33 mouse cellular contexts compared by ENCODE assay signal in the genomic region with DNA sequence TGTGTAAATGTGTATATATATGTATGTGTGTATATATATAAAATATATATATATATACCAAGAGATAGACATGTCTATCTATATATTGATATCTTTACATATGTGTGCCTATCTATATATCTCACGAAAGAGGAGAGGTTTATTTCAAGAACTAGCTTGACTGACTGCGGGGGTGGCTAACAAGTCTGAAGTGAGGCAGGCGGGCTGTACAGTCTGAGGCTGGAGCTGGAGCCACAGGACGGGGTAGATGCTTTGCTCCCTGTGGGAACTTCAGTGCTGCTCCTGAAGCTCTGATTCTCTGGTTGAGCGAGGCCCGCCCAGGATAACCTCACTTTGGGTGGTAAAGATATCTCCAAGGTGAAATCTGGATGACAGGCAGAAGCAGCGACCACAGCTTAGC.
"Had no signal": no experiment of that assay in that cellular context is flagged by ENCODE, and none has a peak within 500 bp of the region (broad histone marks: within the 10 kb centered on the region; RNA-seq: fewer than 3 reads in every experiment).

No protein-coding gene starts in this region.

- H3K27me3 ChIP-seq: heart, embryonic 12.5 days; heart, embryonic 13.5 days; heart, embryonic 15.5 days; intestine, embryonic 15.5 days; kidney, embryonic 15.5 days had no signal

- DNase-seq: heart, postnatal 10 days; heart, postnatal 14 days; heart, postnatal 36 days; kidney, adult 11 months; kidney, adult 18-20 months; kidney, adult 2 months; kidney, adult 8-10 months; kidney, adult 9 months; kidney, postnatal 10 days; kidney, postnatal 14 days; kidney, postnatal 25 days; kidney, postnatal 36 days; kidney, postnatal 4 days; layer of hippocampus, adult 9-11 months; layer of hippocampus, postnatal 36 days had no signal

- ATAC-seq: hindbrain, embryonic 16.5 days; hindbrain, postnatal 0 days; inflammation-experienced regulatory T-cells, adult 6 months; intestine, embryonic 15.5 days; intestine, embryonic 16.5 days; intestine, postnatal 0 days had no signal

- H3K27ac ChIP-seq: heart, embryonic 13.5 days; heart, embryonic 15.5 days; hindbrain, embryonic 10.5 days; hindbrain, embryonic 12.5 days; hindbrain, embryonic 13.5 days; hindbrain, embryonic 14.5 days; hindbrain, embryonic 15.5 days; hindbrain, postnatal 0 days; intestine, embryonic 15.5 days; kidney, embryonic 15.5 days; kidney, postnatal 0 days; layer of hippocampus, adult 2 months; left cerebral cortex, adult 2 months had no signal

- H3K4me3 ChIP-seq: heart, embryonic 12.5 days; heart, embryonic 13.5 days; heart, embryonic 15.5 days; hindbrain, embryonic 10.5 days; hindbrain, embryonic 12.5 days; hindbrain, embryonic 13.5 days; hindbrain, embryonic 15.5 days; intestine, embryonic 15.5 days; kidney, embryonic 15.5 days; layer of hippocampus, adult 2 months; left cerebral cortex, adult 2 months had no signal

- H3K9me3 ChIP-seq: heart, embryonic 12.5 days; heart, embryonic 13.5 days; heart, embryonic 15.5 days; hindbrain, embryonic 10.5 days; hindbrain, embryonic 12.5 days; hindbrain, embryonic 13.5 days; hindbrain, embryonic 15.5 days; intestine, embryonic 15.5 days; kidney, embryonic 15.5 days had no signal

- H3K36me3 ChIP-seq: heart, embryonic 12.5 days; heart, embryonic 13.5 days; heart, embryonic 15.5 days; hindbrain, embryonic 10.5 days; hindbrain, embryonic 12.5 days; hindbrain, embryonic 13.5 days; hindbrain, embryonic 15.5 days; intestine, embryonic 15.5 days; kidney, embryonic 15.5 days had no signal
